Mouse (Mus musculus) lung, embryonic 16.5 days (tissue): ENCODE measurements at regions not wholly inside any gene's neighbourhood (a gene's known extent, or its start where the extent isn't known, plus 50 kb on each side); places are given as distances from the start of the nearest gene placed in this dataset.
"Not testable (repeated sequence)": the region's sequence is repeated elsewhere in the genome, so short reads cannot be mapped to it uniquely, and the experiment has no call there.

Experiments
- ATAC-seq: fragments of 200-750 bp; cut with Nextera tagmentation; 2 replicates; pipeline ENCODE4 v1.8.0; 2017; ENCODE audit warnings: low read depth, mild to moderate bottlenecking, moderate library complexity
- H3K27ac ChIP-seq: fragments of 300-500 bp; sonication (generic); 2 replicates; pipeline ENCODE4 v1.5.1; 2014; ENCODE audit warnings: mild to moderate bottlenecking, control low read depth, low read length
- H3K27me3 ChIP-seq: fragments of 300-500 bp; sonication (generic); 2 replicates; pipeline ENCODE4 v1.6.1; 2014; ENCODE audit warnings: low read depth, low read length, mixed read lengths; ENCODE audit not compliant: control insufficient read depth, insufficient read depth
- H3K36me3 ChIP-seq: fragments of 300-500 bp; sonication (generic); 2 replicates; pipeline ENCODE4 v1.6.1; 2014; ENCODE audit warnings: low read length; ENCODE audit not compliant: control insufficient read depth, insufficient read depth
- H3K4me1 ChIP-seq: fragments of 300-500 bp; sonication (generic); replicated peaks from 2 replicates; pipeline ENCODE4 v1.6.1; 2014; ENCODE audit warnings: low read length, mixed read lengths; ENCODE audit not compliant: control insufficient read depth, insufficient read depth
- H3K4me2 ChIP-seq: fragments of 300-500 bp; sonication (generic); 2 replicates; pipeline ENCODE4 v1.6.1; 2014; ENCODE audit warnings: low read depth, low read length, control low read depth
- H3K4me3 ChIP-seq: fragments of 300-500 bp; sonication (generic); 2 replicates; pipeline ENCODE4 v1.5.1; 2014; ENCODE audit warnings: mild to moderate bottlenecking, low read length, control low read depth
- H3K9ac ChIP-seq: fragments of 300-500 bp; sonication (generic); 2 replicates; pipeline ENCODE4 v1.6.1; 2014; ENCODE audit warnings: low read length, control low read depth
- H3K9me3 ChIP-seq: fragments of 300-500 bp; sonication (generic); 2 replicates; pipeline ENCODE4 v1.6.1; 2016; ENCODE audit warnings: low read length; ENCODE audit not compliant: control insufficient read depth
- WGBS: fragments of 180-500 bp; shearing (Covaris S2); extraction: QIAGEN DNeasy Blood & Tissue Kit; methylation state at CpG from one replicate; pipeline ENCODE4 v1.1.7; 2014; 5-methylcytosine and 5-hydroxymethylcytosine counted together

DNA sequence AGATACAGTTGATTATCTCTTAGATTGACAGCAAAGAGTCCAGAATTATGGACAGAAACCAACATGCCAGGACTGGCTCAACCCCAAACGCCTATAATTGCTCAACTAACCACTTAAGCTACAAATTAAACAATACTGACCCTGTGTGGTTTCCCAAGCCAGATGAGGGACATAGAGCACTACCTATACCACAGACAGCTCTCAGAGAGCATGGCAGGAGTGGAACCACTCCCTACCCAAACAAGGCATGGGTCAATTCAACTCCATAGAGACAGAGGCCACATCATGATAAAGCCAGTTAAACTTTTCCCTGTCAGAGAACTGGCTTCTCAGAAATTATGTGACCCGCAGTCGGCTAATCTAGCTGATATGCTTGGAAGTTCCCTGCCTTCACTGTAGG lies 490.7 kb upstream of the Tbl1xr1 start:
- ATAC-seq: no peak
- Histone ChIP-seq H3K9me3 (no peaks in the 10 kb centered on the region), H3K27me3 (no peaks in the 10 kb centered on the region), H3K4me2 (no peak overlapping the region), H3K36me3 (no peaks in the 10 kb centered on the region), H3K4me1 (no peaks in the 10 kb centered on the region), H3K27ac (no peak overlapping the region), H3K4me3 (no peak overlapping the region), H3K9ac (no peak overlapping the region)
- WGBS: 74% methylated on average over 3 of the region's 3 CpGs

DNA sequence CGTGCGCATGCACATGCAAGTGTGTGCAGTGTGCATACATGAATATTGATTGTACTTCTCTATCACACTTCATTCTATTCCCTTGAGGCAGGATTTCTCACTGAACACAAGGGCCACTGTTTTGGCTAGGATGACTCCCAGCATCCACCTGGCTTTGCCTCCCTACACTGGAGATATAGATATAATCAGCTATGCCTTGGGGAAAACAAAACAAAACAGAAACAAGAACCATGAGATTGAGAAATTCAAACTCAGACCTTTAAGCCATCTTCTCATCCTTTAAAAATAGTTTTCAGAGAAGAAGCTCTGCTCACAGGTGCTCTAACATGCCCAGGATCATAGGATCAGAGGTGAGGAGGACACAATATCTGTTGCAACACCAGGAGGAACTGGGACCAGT lies 469.6 kb upstream of the Tbl1xr1 start:
- Histone ChIP-seq H3K4me1 (no peaks in the 10 kb centered on the region), H3K4me3 (no peak overlapping the region), H3K9me3 (no peaks in the 10 kb centered on the region), H3K27ac (no peak overlapping the region), H3K36me3 (no peaks in the 10 kb centered on the region), H3K4me2 (no peak overlapping the region), H3K27me3 (no peaks in the 10 kb centered on the region), H3K9ac (no peak overlapping the region)
- 96% methylated on average over 2 of the region's 2 CpGs for WGBS
- no peak for ATAC-seq

DNA sequence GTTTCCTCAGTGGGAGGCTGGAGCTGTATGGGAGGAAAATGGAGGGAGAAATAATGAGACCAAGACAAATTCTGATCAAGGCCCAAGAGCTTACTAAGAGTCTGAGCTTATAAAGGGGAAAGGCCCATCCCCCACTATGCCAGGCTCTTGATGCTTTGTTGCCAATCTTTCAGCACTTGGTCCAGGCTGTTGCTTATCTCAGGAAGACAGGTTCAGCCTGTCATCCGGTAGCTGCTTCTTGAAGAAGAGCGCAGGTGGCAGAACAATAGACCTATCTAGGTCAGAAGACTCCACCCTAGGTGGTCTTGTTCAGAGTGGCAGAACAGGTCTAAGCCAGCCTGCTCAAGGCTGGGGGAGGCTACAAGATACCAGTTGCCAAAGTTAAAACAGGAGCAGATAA lies 466.2 kb upstream of the Tbl1xr1 start:
- Histone ChIP-seq H3K27me3 (no peaks in the 10 kb centered on the region), H3K4me1 (no peaks in the 10 kb centered on the region), H3K4me3 (no peak overlapping the region), H3K9me3 (no peaks in the 10 kb centered on the region), H3K4me2 (no peak overlapping the region), H3K9ac (no peak overlapping the region), H3K36me3 (no peaks in the 10 kb centered on the region), H3K27ac (no peak overlapping the region)
- WGBS: 82% methylated on average over 2 of the region's 2 CpGs
- ATAC-seq: no peak

DNA sequence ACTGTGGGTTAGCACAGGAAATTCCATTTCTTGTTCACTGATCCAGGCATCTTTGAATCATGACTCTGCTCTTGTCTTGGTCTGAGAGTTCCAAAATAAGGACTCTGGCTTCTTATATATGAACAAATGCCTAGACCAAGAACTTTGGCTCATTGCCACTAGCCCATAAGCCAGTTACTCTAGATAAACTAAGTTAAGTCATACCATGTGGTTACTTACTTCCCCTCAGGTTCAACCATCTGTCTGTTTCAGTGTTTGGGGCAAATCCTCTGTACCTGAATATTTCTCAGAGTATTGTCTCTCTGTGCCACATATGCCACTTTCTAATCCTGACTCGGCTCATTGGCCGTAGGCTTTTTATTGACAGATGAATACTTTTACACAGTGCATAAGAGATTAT lies 454.7 kb upstream of the Tbl1xr1 start:
- ATAC-seq: no peak
- Histone ChIP-seq H3K4me1 (peaks cover 15% of the 10 kb centered on the region), H3K27me3 (no peaks in the 10 kb centered on the region), H3K27ac (no peak overlapping the region), H3K9ac (no peak overlapping the region), H3K36me3 (no peaks in the 10 kb centered on the region), H3K9me3 (no peaks in the 10 kb centered on the region), H3K4me2 (no peak overlapping the region), H3K4me3 (no peak overlapping the region)
- 97% methylated on average over 2 of the region's 2 CpGs for WGBS

DNA sequence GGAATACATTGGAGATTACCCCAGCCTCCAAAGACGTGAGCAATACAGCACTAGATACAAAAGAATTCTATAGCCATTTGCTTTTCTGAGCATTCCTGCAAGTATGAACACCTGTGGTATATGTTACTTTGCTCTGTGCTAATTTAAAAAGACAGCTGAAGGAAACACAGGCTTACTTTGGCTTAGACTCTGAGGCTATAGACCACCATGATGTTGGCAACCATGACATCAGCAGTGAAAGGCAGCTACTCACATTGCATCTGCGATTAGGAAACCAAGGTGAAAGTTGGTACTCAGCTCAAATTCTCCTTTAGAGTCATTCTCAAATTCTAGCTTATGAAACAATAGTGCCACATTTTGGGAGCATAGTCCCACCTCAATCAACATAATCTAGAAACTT lies 451.4 kb upstream of the Tbl1xr1 start:
- Histone ChIP-seq H3K4me1 (peaks cover 15% of the 10 kb centered on the region), H3K4me2 (no peak overlapping the region), H3K9ac (no peak overlapping the region), H3K9me3 (no peaks in the 10 kb centered on the region), H3K27ac (peak overlapping the region; percentile 90; the same call in 1 of the 2 replicates), H3K36me3 (no peaks in the 10 kb centered on the region), H3K27me3 (no peaks in the 10 kb centered on the region), H3K4me3 (no peak overlapping the region)
- 81% methylated on average over 2 of the region's 2 CpGs for WGBS
- ATAC-seq: no peak

DNA sequence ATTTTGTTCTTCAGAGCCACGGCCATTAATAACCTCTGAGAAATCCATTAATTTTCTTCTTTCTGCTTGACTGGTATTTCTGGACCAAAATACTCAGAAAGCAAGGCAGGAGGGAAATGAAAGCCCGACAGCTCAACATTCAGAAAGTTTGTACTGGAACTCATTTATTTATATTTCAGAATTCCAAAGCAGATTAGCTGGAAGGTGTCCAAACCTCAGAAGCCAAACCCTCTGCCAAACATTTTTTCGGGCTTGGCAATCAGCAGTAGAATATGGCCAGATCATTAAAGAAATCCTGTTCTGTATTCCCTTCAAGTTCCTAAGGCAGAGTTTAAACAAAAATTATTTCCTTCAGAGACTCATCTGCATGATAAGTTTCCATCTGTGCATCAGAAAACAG lies 450.4 kb upstream of the Tbl1xr1 start:
- H3K9me3 ChIP-seq: no peaks in the 10 kb centered on the region
- WGBS: 5% methylated on average over 3 of the region's 3 CpGs
- H3K27ac ChIP-seq: peak overlapping the region; percentile 90
- no peaks in the 10 kb centered on the region for H3K27me3 ChIP-seq
- H3K4me2 ChIP-seq: peak overlapping the region; percentile 21; the same call in 1 of the 2 replicates
- peaks cover 15% of the 10 kb centered on the region for H3K4me1 ChIP-seq
- no peaks in the 10 kb centered on the region for H3K36me3 ChIP-seq
- ATAC-seq: peak; percentile 73
- H3K4me3 ChIP-seq: no peak overlapping the region
- no peak overlapping the region for H3K9ac ChIP-seq

DNA sequence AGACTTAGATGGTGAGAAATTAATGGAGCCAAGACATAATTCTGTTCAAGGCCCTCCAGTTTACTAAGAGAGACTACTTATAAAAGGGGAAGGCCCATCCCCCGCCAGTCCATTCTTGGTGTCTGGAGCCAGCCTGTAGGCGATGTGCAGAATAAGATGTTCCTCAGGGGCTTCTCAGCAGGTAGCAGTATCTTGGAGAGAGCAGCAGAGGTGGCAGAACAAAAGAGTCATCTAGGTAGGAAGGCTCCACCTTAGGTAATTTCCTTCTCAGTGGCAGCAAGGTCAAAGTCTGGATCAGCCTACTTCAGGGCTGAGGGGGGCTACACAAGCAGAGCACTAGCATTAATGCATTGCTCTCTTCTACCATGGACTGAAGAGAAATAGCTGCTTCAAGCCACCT lies 449.4 kb upstream of the Tbl1xr1 start:
- peaks cover 15% of the 10 kb centered on the region for H3K4me1 ChIP-seq
- WGBS: 92% methylated on average over 2 of the region's 2 CpGs

DNA sequence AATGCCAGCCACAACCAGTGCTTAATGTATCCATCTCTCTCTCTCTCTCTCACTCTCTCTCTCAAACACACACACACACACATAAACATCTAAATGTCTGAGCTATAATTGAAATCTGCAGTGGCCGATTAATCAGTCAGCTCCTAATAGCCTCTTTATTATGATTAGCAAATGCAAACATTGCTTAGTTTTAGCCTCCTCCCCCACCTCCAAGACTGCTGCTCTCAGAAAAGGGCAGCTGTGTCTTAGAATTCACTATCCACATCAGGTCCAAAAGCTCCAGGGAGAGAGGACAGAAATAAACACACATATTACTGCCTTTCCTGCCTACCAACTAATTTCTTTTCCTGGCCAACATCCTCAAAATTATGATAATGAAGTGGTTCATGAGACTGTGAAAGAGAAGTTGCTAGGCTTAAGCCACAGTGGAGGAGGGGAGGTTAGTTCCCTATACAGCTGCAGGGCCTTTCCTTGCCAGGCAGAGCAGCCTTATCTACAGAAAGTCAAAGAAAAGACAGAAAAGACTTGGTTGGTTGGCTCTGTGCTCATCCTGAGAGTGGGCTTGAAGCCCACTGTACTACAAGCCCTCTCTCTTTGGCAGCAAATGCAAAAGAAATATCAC lies 442.7 kb upstream of the Tbl1xr1 start:
- peak; percentile 94 for ATAC-seq
- peak overlapping the region; percentile 88 for H3K27ac ChIP-seq
- H3K9ac ChIP-seq: no peak overlapping the region
- no peaks in the 10 kb centered on the region for H3K36me3 ChIP-seq
- H3K4me2 ChIP-seq: 0 out of 2 replicates have a peak overlapping the region, but pooled peaks have one; percentile 17
- WGBS: 0% methylated on average over 1 of the region's 1 CpGs
- H3K4me1 ChIP-seq: peaks cover 12% of the 10 kb centered on the region
- no peaks in the 10 kb centered on the region for H3K27me3 ChIP-seq
- no peak overlapping the region for H3K4me3 ChIP-seq
- H3K9me3 ChIP-seq: no peaks in the 10 kb centered on the region

More for the DNA sequence above, 449.4 kb upstream of the Tbl1xr1 start:
- not testable (repeated sequence) for H3K9me3 ChIP-seq, H3K27ac ChIP-seq, ATAC-seq, H3K4me2 ChIP-seq, H3K9ac ChIP-seq, H3K36me3 ChIP-seq, H3K27me3 ChIP-seq, H3K4me3 ChIP-seq

DNA sequence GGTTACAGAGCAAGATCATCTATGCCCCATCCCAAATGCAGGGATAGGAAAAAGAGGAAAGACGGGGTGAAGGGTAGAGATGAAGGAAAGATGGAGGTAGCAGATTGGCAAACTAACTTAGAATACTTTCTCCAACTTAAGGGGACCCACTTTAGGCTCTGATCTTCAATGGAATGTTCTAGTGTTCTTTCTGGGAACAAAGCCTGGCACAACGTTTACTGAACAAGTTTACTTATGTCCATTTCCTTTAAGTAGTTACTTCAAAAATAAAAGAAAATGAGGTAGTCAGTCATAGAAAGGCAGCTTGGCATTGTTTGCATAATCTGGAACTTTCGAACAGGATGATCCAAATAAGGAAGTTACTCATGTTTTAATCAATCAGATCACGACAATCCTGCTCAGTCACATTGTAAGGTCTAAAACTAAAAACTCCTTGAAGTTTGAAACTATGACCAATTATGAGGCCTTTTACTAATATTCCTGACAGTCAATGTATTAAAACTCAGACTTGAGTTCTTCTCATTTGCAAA lies 441.7 kb upstream of the Tbl1xr1 start:
- Histone ChIP-seq H3K9ac (no peak overlapping the region), H3K36me3 (no peaks in the 10 kb centered on the region), H3K9me3 (no peaks in the 10 kb centered on the region), H3K4me3 (no peak overlapping the region), H3K27ac (peak overlapping the region; percentile 12; the same call in 1 of the 2 replicates), H3K4me2 (no peak overlapping the region), H3K27me3 (no peaks in the 10 kb centered on the region), H3K4me1 (peaks cover 19% of the 10 kb centered on the region)
- ATAC-seq: no peak
- WGBS: 52% methylated on average over 4 of the region's 4 CpGs
